Mouse (Mus musculus) MEL (cell line): ENCODE measurements at regions not wholly inside any gene's neighbourhood (a gene's known extent, or its start where the extent isn't known, plus 50 kb on each side); places are given as distances from the start of the nearest gene placed in this dataset.

Source experiments
- DNase-seq: peaks from one replicate; pipeline ENCODE4 v3.0.0; 2011; ENCODE audit warnings: low read depth, low spot score
- H3K27ac ChIP-seq: 2 replicates; pipeline ENCODE4 v1.5.1; 2012; ENCODE audit warnings: low read depth, mild to moderate bottlenecking, control low read depth, low read length, moderate library complexity; ENCODE audit not compliant: control insufficient read depth
- H3K27me3 ChIP-seq, 2 experiments: fragments of 150-350 bp in 1 of 2; sonication (generic) in 1 of 2; 2 replicates each; pipeline ENCODE4 v1.6.1; 2012; ENCODE audit warnings: low read length in 2 of 2, mild to moderate bottlenecking in 2 of 2, improper control_type of control experiment in 1 of 2, moderate library complexity in 1 of 2; ENCODE audit not compliant: insufficient read depth in 2 of 2, control insufficient read depth in 1 of 2
- H3K36me3 ChIP-seq, 2 experiments: 2 replicates each; pipeline ENCODE4 v1.6.1; 2012 to 2014; ENCODE audit warnings: low read length in 2 of 2, improper control_type of control experiment in 1 of 2, inconsistent platforms in 1 of 2, mild to moderate bottlenecking in 1 of 2; ENCODE audit not compliant: insufficient read depth in 2 of 2, control insufficient read depth in 1 of 2
- H3K4me1 ChIP-seq, 2 experiments: fragments of 150-350 bp in 1 of 2; sonication (generic) in 1 of 2; 2 replicates each; pipeline ENCODE4 v1.6.1; 2012; ENCODE audit warnings: low read length in 2 of 2, improper control_type of control experiment in 1 of 2, mild to moderate bottlenecking in 1 of 2; ENCODE audit not compliant: insufficient read depth in 2 of 2, control insufficient read depth in 1 of 2
- H3K4me3 ChIP-seq, 2 experiments: fragments of 150-350 bp in 1 of 2; sonication (generic) in 1 of 2; 2 replicates each; pipeline ENCODE4 v1.5.1; 2012; ENCODE audit warnings: low read depth in 2 of 2, low read length in 2 of 2, mild to moderate bottlenecking in 2 of 2, moderate library complexity in 2 of 2, control low read depth in 1 of 2, improper control_type of control experiment in 1 of 2; ENCODE audit not compliant: control insufficient read depth in 1 of 2, insufficient read depth in 1 of 2
- H3K79me2 ChIP-seq: 2 replicates; pipeline ENCODE4 v1.6.1; 2012; ENCODE audit warnings: mild to moderate bottlenecking, low read length, moderate library complexity; ENCODE audit not compliant: control insufficient read depth, poor library complexity, insufficient read depth
- H3K9ac ChIP-seq: 2 replicates; pipeline ENCODE4 v1.6.1; 2012; ENCODE audit warnings: low read depth, mild to moderate bottlenecking, control low read depth, low read length, moderate library complexity; ENCODE audit not compliant: control insufficient read depth, poor library complexity, severe bottlenecking
- H3K9me3 ChIP-seq: fragments of 150-350 bp; sonication (generic); replicated peaks from 2 replicates; pipeline ENCODE4 v1.6.1; 2012; ENCODE audit warnings: mild to moderate bottlenecking, low read length, improper control_type of control experiment, moderate library complexity; ENCODE audit not compliant: insufficient read depth
- BHLHE40 ChIP-seq: IDR thresholded peaks from 2 replicates; pipeline ENCODE4 v1.6.1; 2012; ENCODE audit warnings: low read depth, mild to moderate bottlenecking, inconsistent platforms, low read length, improper control_type of control experiment, borderline replicate concordance
- CHD1 ChIP-seq: IDR thresholded peaks from 2 replicates; pipeline ENCODE4 v1.6.1; 2012; ENCODE audit warnings: low read depth, mild to moderate bottlenecking, inconsistent platforms, low read length, improper control_type of control experiment
- CHD2 ChIP-seq: IDR thresholded peaks from 2 replicates; pipeline ENCODE4 v1.6.1; 2011; ENCODE audit warnings: low read length, improper control_type of control experiment
- ELF1 ChIP-seq: IDR thresholded peaks from 2 replicates; pipeline ENCODE4 v1.6.1; 2014; ENCODE audit warnings: low read depth, mild to moderate bottlenecking, inconsistent platforms, low read length, improper control_type of control experiment, moderate library complexity
- GABPA ChIP-seq: IDR thresholded peaks from 2 replicates; pipeline ENCODE4 v1.6.1; 2012; ENCODE audit warnings: low read depth, mild to moderate bottlenecking, inconsistent platforms, low read length, improper control_type of control experiment, moderate library complexity
- JUND ChIP-seq: IDR thresholded peaks from 2 replicates; pipeline ENCODE4 v1.6.1; 2011; ENCODE audit warnings: low read depth, mild to moderate bottlenecking, improper control_type of control experiment, low read length
- KAT2A ChIP-seq: conservative IDR thresholded peaks from 2 replicates; pipeline ENCODE4 v1.6.1; 2012; ENCODE audit warnings: low read depth, low read length, improper control_type of control experiment, inconsistent platforms
- MAZ ChIP-seq: IDR thresholded peaks from 2 replicates; pipeline ENCODE4 v1.6.1; 2012; ENCODE audit warnings: low read depth, mild to moderate bottlenecking, inconsistent platforms, low read length, improper control_type of control experiment
- MYC ChIP-seq: IDR thresholded peaks from 2 replicates; pipeline ENCODE4 v1.6.1; 2011; ENCODE audit warnings: low read depth, mild to moderate bottlenecking, low read length, improper control_type of control experiment, moderate library complexity
- NRF1 ChIP-seq: IDR thresholded peaks from 2 replicates; pipeline ENCODE4 v1.6.1; 2014; ENCODE audit warnings: low read depth, mild to moderate bottlenecking, inconsistent platforms, low read length, improper control_type of control experiment, moderate library complexity; ENCODE audit not compliant: poor library complexity, insufficient read depth, severe bottlenecking
- POLR2A ChIP-seq, 2 experiments: IDR thresholded peaks; 2 replicates each; pipeline ENCODE4 v1.6.1; 2011 to 2012; ENCODE audit warnings: low read length in 2 of 2, mild to moderate bottlenecking in 2 of 2, control low read depth in 1 of 2, improper control_type of control experiment in 1 of 2, low read depth in 1 of 2, moderate library complexity in 1 of 2; ENCODE audit not compliant: control insufficient read depth in 1 of 2, insufficient read depth in 1 of 2, poor library complexity in 1 of 2
- POLR2AphosphoS5 ChIP-seq: IDR thresholded peaks from 2 replicates; pipeline ENCODE4 v1.6.1; 2012; ENCODE audit warnings: low read depth, borderline replicate concordance, mild to moderate bottlenecking, inconsistent platforms, low read length, moderate library complexity, mixed read lengths
- RAD21 ChIP-seq: IDR thresholded peaks from 2 replicates; pipeline ENCODE4 v1.6.1; 2011; ENCODE audit warnings: mild to moderate bottlenecking, low read depth, low read length, improper control_type of control experiment
- SMC3 ChIP-seq: IDR thresholded peaks from 2 replicates; pipeline ENCODE4 v1.6.1; 2011; ENCODE audit warnings: low read depth, low read length, improper control_type of control experiment
- TAL1 ChIP-seq: IDR thresholded peaks from 2 replicates; pipeline ENCODE4 v1.6.1; 2012; ENCODE audit warnings: mild to moderate bottlenecking, inconsistent platforms, low read length, moderate library complexity, mixed read lengths
- TCF12 ChIP-seq: IDR thresholded peaks from 2 replicates; pipeline ENCODE4 v1.6.1; 2014; ENCODE audit warnings: low read depth, mild to moderate bottlenecking, inconsistent platforms, low read length, improper control_type of control experiment, moderate library complexity
- UBTF ChIP-seq: IDR thresholded peaks from 2 replicates; pipeline ENCODE4 v1.6.1; 2012; ENCODE audit warnings: low read depth, mild to moderate bottlenecking, inconsistent platforms, low read length, improper control_type of control experiment, moderate library complexity, borderline replicate concordance; ENCODE audit not compliant: insufficient read depth
- USF2 ChIP-seq, 2 experiments: IDR thresholded peaks; 2 replicates each; pipeline ENCODE4 v1.6.1; 2011 to 2012; ENCODE audit warnings: improper control_type of control experiment in 2 of 2, low read length in 2 of 2, borderline replicate concordance in 1 of 2, inconsistent platforms in 1 of 2, low read depth in 1 of 2, mild to moderate bottlenecking in 1 of 2; ENCODE audit not compliant: insufficient read depth in 1 of 2
- ZKSCAN1 ChIP-seq: IDR thresholded peaks from 2 replicates; pipeline ENCODE4 v1.6.1; 2012; ENCODE audit warnings: low read depth, mild to moderate bottlenecking, inconsistent platforms, low read length, improper control_type of control experiment, moderate library complexity
- ZMIZ1 ChIP-seq: IDR thresholded peaks from 2 replicates; pipeline ENCODE4 v1.6.1; 2012; ENCODE audit warnings: low read depth, mild to moderate bottlenecking, inconsistent platforms, low read length, improper control_type of control experiment, moderate library complexity
- ZNF384 ChIP-seq: IDR thresholded peaks from 2 replicates; pipeline ENCODE4 v1.6.1; 2012; ENCODE audit warnings: low read depth, mild to moderate bottlenecking, inconsistent platforms, low read length, improper control_type of control experiment

DNA sequence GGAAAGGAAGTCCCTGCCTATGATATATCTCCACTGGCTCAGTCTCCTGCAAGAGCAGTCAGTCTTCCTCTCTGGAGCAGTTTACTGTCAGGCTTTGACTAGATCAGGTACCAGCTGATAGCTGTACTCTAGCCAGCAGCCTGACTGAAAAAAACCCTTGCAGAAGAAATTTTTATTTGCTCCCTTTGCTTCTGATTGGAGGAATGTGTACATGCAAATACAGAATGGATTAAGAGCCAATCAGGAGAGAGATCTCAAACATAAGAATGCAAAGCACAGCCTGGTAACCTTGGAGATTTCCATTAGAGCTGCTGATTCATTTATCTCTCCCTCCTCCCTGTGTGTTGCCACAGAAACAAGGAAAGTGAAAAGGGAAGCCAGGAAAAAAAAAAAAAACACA, 509.1 kb upstream of the Ndn start:
- no peaks in the 10 kb centered on the region for H3K27me3 ChIP-seq
- H3K9me3 ChIP-seq = no peaks in the 10 kb centered on the region
- no peak for TF ChIP-seq MAZ
- no peak for TF ChIP-seq GABPA
- TF ChIP-seq ELF1 = no peak
- TF ChIP-seq CHD1 = no peak
- no peak for TF ChIP-seq MYC
- TF ChIP-seq KAT2A = no peak
- TF ChIP-seq NRF1 = no peak
- TF ChIP-seq JUND = no peak
- no peak for TF ChIP-seq BHLHE40
- no peak for TF ChIP-seq ZKSCAN1
- no peak for TF ChIP-seq SMC3
- TF ChIP-seq POLR2A (IDR thresholded peaks at IDR 0.05; ENCODE audit: control insufficient read depth in 1 of 2, insufficient read depth in 1 of 2, low read depth in 1 of 2, low read length in 2 of 2, poor library complexity in 1 of 2) = no peak
- TF ChIP-seq ZNF384 = no peak
- no peak for TF ChIP-seq USF2 (IDR thresholded peaks at IDR 0.05; ENCODE audit: borderline replicate concordance in 1 of 2, insufficient read depth in 1 of 2, low read depth in 1 of 2, low read length in 2 of 2)
- TF ChIP-seq CHD2 = no peak
- no peak overlapping the region for H3K27ac ChIP-seq
- DNase-seq = peak; percentile 2
- H3K36me3 ChIP-seq = no peaks in the 10 kb centered on the region
- no peaks in the 10 kb centered on the region for H3K79me2 ChIP-seq
- no peak overlapping the region for H3K4me3 ChIP-seq
- no peak overlapping the region for H3K9ac ChIP-seq
- no peaks in the 10 kb centered on the region for H3K4me1 ChIP-seq

GRCm38 (mm10) chr7:61851949-61852348, 494.4 kb upstream of the Ndn start:
- Histone ChIP-seq H3K9me3 (no peaks in the 10 kb centered on the region), H3K27me3 (no peaks in the 10 kb centered on the region), H3K4me1 (no peaks in the 10 kb centered on the region), H3K79me2 (no peaks in the 10 kb centered on the region), H3K9ac (no peak overlapping the region), H3K36me3 (no peaks in the 10 kb centered on the region), H3K4me3 (no peak overlapping the region), H3K27ac (no peak overlapping the region)
- no peak for DNase-seq
- TF ChIP-seq ZMIZ1 (no peak), TAL1 (no peak), RAD21 (no peak), TCF12 (no peak), POLR2AphosphoS5 (no peak), MAZ (no peak), UBTF (no peak), MYC (no peak)
